In the genomic region with DNA sequence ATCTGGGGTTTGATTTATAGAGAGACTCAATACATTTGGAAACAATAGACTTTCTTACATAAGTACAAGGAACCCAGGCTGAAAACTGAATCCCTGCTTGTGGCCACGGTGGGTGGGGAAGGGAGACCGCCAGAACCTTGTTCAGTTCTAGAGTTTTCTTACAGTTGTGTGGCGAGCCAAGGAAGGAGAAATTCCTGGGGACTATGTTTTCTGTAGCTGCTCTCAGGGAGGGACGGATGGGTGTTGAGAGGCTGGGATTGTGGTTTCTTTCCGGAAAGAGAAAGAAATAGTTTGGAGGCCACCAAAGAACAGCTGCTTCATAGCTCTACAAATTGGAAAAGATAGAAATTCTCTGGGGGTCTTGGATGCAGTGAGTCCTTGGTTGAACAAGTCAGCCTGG, we compare ENCODE assay signal across 24 mouse cellular contexts.
A peak's percentile ranks its signal among the peaks of the same experiment; 100 is the strongest.
DNase-seq lines count a peak whose midpoint lies in the region; ATAC-seq and TF ChIP-seq lines count a peak whose summit lies in the region.
"Had no signal": no experiment of that assay in that cellular context is flagged by ENCODE, and none has a peak within 500 bp of the region (broad histone marks: within the 10 kb centered on the region; RNA-seq: fewer than 3 reads in every experiment).

No protein-coding gene starts in this region.

- no peak overlapping the region for H3K4me2 ChIP-seq in embryonic facial prominence, embryonic 13.5 days
- H3K4me2 ChIP-seq in kidney, postnatal 0 days (ENCODE audit: low read length) = no peak overlapping the region
- no peak overlapping the region for H3K4me2 ChIP-seq in midbrain, embryonic 11.5 days
- no peak overlapping the region for H3K4me2 ChIP-seq in midbrain, embryonic 13.5 days (replicated peaks)
- no peak overlapping the region for H3K4me2 ChIP-seq in limb, embryonic 15.5 days
- no peak overlapping the region for H3K4me2 ChIP-seq in forebrain, embryonic 15.5 days (replicated peaks)
- H3K4me2 ChIP-seq: forebrain, embryonic 13.5 days had no signal

- no peak for DNase-seq in embryonic facial prominence, embryonic 10.5 days (ENCODE audit: low spot score)
- DNase-seq in kidney, postnatal 0 days (ENCODE audit: low spot score) = peak; percentile 71
- no peak for DNase-seq in kidney, adult 9 months
- peak; percentile 44 for DNase-seq in midbrain, embryonic 11.5 days (ENCODE audit: low spot score, missing footprints)
- DNase-seq: adrenal gland, adult 8-10 months; adrenal gland, postnatal 14 days; adrenal gland, postnatal 36 days; B cell, adult 2 months; cerebellum, adult 11-12 months; cerebellum, adult 2 months; cerebellum, adult 9-10 months; cerebellum, postnatal 10 days; cerebellum, postnatal 25 days had no signal

- H3K4me3 ChIP-seq in embryonic facial prominence, embryonic 13.5 days = no peak overlapping the region
- no peak overlapping the region for H3K4me3 ChIP-seq in embryonic facial prominence, embryonic 10.5 days
- H3K4me3 ChIP-seq in kidney, postnatal 0 days (replicated peaks; ENCODE audit: low read depth, low read length) = no peak overlapping the region
- H3K4me3 ChIP-seq in midbrain, embryonic 11.5 days (ENCODE audit: low read depth, low read length) = no peak overlapping the region
- no peak overlapping the region for H3K4me3 ChIP-seq in midbrain, embryonic 13.5 days (replicated peaks)
- no peak overlapping the region for H3K4me3 ChIP-seq in limb, embryonic 15.5 days
- no peak overlapping the region for H3K4me3 ChIP-seq in forebrain, embryonic 15.5 days
- H3K4me3 ChIP-seq: forebrain, embryonic 13.5 days had no signal

- H3K4me1 ChIP-seq in embryonic facial prominence, embryonic 13.5 days = peaks cover 42% of the 10 kb centered on the region
- peaks cover 17% of the 10 kb centered on the region for H3K4me1 ChIP-seq in embryonic facial prominence, embryonic 10.5 days
- H3K4me1 ChIP-seq in kidney, postnatal 0 days (replicated peaks; ENCODE audit: insufficient read depth, low read length) = no peaks in the 10 kb centered on the region; the same call in 1 of the 2 replicates
- 0 out of 2 replicates have a peak, but pooled peaks cover 2% of the 10 kb centered on the region for H3K4me1 ChIP-seq in midbrain, embryonic 11.5 days (ENCODE audit: control insufficient read depth, insufficient read depth, low read length)
- H3K4me1 ChIP-seq in midbrain, embryonic 13.5 days (replicated peaks) = peaks cover 1% of the 10 kb centered on the region
- H3K4me1 ChIP-seq in limb, embryonic 15.5 days = peaks cover 40% of the 10 kb centered on the region
- H3K4me1 ChIP-seq in forebrain, embryonic 15.5 days = peaks cover 4% of the 10 kb centered on the region; the same call in 1 of the 2 replicates

- no peaks in the 10 kb centered on the region for H3K27me3 ChIP-seq in embryonic facial prominence, embryonic 13.5 days
- no peaks in the 10 kb centered on the region for H3K27me3 ChIP-seq in embryonic facial prominence, embryonic 10.5 days (replicated peaks; ENCODE audit: low read depth, poor library complexity, severe bottlenecking)
- no peaks in the 10 kb centered on the region for H3K27me3 ChIP-seq in kidney, postnatal 0 days (ENCODE audit: insufficient read depth, low read length)
- no peaks in the 10 kb centered on the region for H3K27me3 ChIP-seq in midbrain, embryonic 11.5 days (ENCODE audit: control insufficient read depth, insufficient read depth, low read length)
- no peaks in the 10 kb centered on the region for H3K27me3 ChIP-seq in midbrain, embryonic 13.5 days
- no peaks in the 10 kb centered on the region for H3K27me3 ChIP-seq in limb, embryonic 15.5 days
- H3K27me3 ChIP-seq in forebrain, embryonic 15.5 days = no peaks in the 10 kb centered on the region
- H3K27me3 ChIP-seq: CH12.LX; forebrain, embryonic 13.5 days; Patski had no signal

- ATAC-seq in embryonic facial prominence, embryonic 13.5 days (ENCODE audit: insufficient number of reproducible peaks, insufficient read depth, low FRiP score, low TSS enrichment, low read depth) = no peak
- ATAC-seq in kidney, postnatal 0 days (replicated peaks; ENCODE audit: low FRiP score, low read depth) = no peak
- ATAC-seq in midbrain, embryonic 11.5 days (ENCODE audit: low FRiP score) = no peak
- no peak for ATAC-seq in midbrain, embryonic 13.5 days
- no peak for ATAC-seq in limb, embryonic 15.5 days (ENCODE audit: insufficient number of reproducible peaks, low FRiP score, low TSS enrichment, low read depth)
- no peak for ATAC-seq in forebrain, embryonic 15.5 days (replicated peaks)
- ATAC-seq: activated CD4-positive, CD25-positive, alpha-beta regulatory T cell, adult 4 months; CD4-positive, CD25-positive, alpha-beta regulatory T cell, adult 4 months; forebrain, embryonic 13.5 days; forebrain, embryonic 16.5 days; Patski had no signal

- 52% methylated on average over 5 of the region's 5 CpGs for WGBS in embryonic facial prominence, embryonic 13.5 days
- 90% methylated on average over 5 of the region's 5 CpGs for WGBS in embryonic facial prominence, embryonic 10.5 days
- 55% methylated on average over 5 of the region's 5 CpGs for WGBS in kidney, postnatal 0 days
- WGBS in midbrain, embryonic 11.5 days = 88% methylated on average over 5 of the region's 5 CpGs
- 92% methylated on average over 5 of the region's 5 CpGs for WGBS in midbrain, embryonic 13.5 days
- 49% methylated on average over 5 of the region's 5 CpGs for WGBS in limb, embryonic 15.5 days
- WGBS in forebrain, embryonic 15.5 days = 91% methylated on average over 5 of the region's 5 CpGs

- H3K9ac ChIP-seq in embryonic facial prominence, embryonic 13.5 days = no peak overlapping the region
- no peak overlapping the region for H3K9ac ChIP-seq in kidney, postnatal 0 days (ENCODE audit: low read depth, low read length)
- H3K9ac ChIP-seq in midbrain, embryonic 11.5 days (ENCODE audit: low read length) = no peak overlapping the region
- no peak overlapping the region for H3K9ac ChIP-seq in midbrain, embryonic 13.5 days (replicated peaks)
- H3K9ac ChIP-seq in limb, embryonic 15.5 days = no peak overlapping the region
- no peak overlapping the region for H3K9ac ChIP-seq in forebrain, embryonic 15.5 days (replicated peaks)
- H3K9ac ChIP-seq: forebrain, embryonic 13.5 days had no signal

- H3K27ac ChIP-seq in embryonic facial prominence, embryonic 13.5 days = peak overlapping the region; percentile 49
- no peak overlapping the region for H3K27ac ChIP-seq in embryonic facial prominence, embryonic 10.5 days (replicated peaks)
- peak overlapping the region; percentile 48; the same call in 1 of the 2 replicates for H3K27ac ChIP-seq in kidney, postnatal 0 days
- H3K27ac ChIP-seq in midbrain, embryonic 11.5 days (ENCODE audit: low read depth, low read length) = no peak overlapping the region
- H3K27ac ChIP-seq in midbrain, embryonic 13.5 days = no peak overlapping the region
- H3K27ac ChIP-seq in limb, embryonic 15.5 days = peak overlapping the region; percentile 54; the same call in 1 of the 2 replicates
- H3K27ac ChIP-seq in forebrain, embryonic 15.5 days (replicated peaks) = no peak overlapping the region
- H3K27ac ChIP-seq: forebrain, embryonic 13.5 days had no signal

- peaks cover 3% of the 10 kb centered on the region; the same call in 1 of the 2 replicates for H3K9me3 ChIP-seq in embryonic facial prominence, embryonic 13.5 days
- peaks cover 13% of the 10 kb centered on the region; the same call in 1 of the 2 replicates for H3K9me3 ChIP-seq in embryonic facial prominence, embryonic 10.5 days
- no peaks in the 10 kb centered on the region for H3K9me3 ChIP-seq in kidney, postnatal 0 days (replicated peaks; ENCODE audit: low read length)
- no peaks in the 10 kb centered on the region; the same call in 1 of the 2 replicates for H3K9me3 ChIP-seq in midbrain, embryonic 11.5 days (ENCODE audit: control insufficient read depth, low read length)
- no peaks in the 10 kb centered on the region; the same call in 1 of the 2 replicates for H3K9me3 ChIP-seq in midbrain, embryonic 13.5 days
- no peaks in the 10 kb centered on the region for H3K9me3 ChIP-seq in limb, embryonic 15.5 days
- no peaks in the 10 kb centered on the region for H3K9me3 ChIP-seq in forebrain, embryonic 15.5 days
- H3K9me3 ChIP-seq: forebrain, embryonic 13.5 days had no signal

- no peak for TF ChIP-seq CTCF in kidney, postnatal 0 days (IDR thresholded peaks at IDR 0.05; ENCODE audit: low read depth)

- H3K36me3 ChIP-seq in embryonic facial prominence, embryonic 13.5 days = no peaks in the 10 kb centered on the region
- 0 out of 2 replicates have a peak, but pooled peaks cover 5% of the 10 kb centered on the region for H3K36me3 ChIP-seq in embryonic facial prominence, embryonic 10.5 days (replicated peaks)
- no peaks in the 10 kb centered on the region for H3K36me3 ChIP-seq in kidney, postnatal 0 days (ENCODE audit: insufficient read depth, low read length)
- no peaks in the 10 kb centered on the region for H3K36me3 ChIP-seq in midbrain, embryonic 11.5 days (ENCODE audit: control insufficient read depth, insufficient read depth, low read length)
- H3K36me3 ChIP-seq in midbrain, embryonic 13.5 days = no peaks in the 10 kb centered on the region; the same call in 1 of the 2 replicates
- no peaks in the 10 kb centered on the region for H3K36me3 ChIP-seq in limb, embryonic 15.5 days
- no peaks in the 10 kb centered on the region for H3K36me3 ChIP-seq in forebrain, embryonic 15.5 days
- H3K36me3 ChIP-seq: G1E had no signal

Comparison
In these comparisons a context has a peak if more than half of its experiments do, and no peak if none do; other contexts are left out.
1. H3K27ac ChIP-seq: peak in embryonic facial prominence, embryonic 13.5 days (single experiment), kidney, postnatal 0 days (single experiment) and limb, embryonic 15.5 days (single experiment); none in embryonic facial prominence, embryonic 10.5 days (single experiment), midbrain, embryonic 11.5 days (single experiment), midbrain, embryonic 13.5 days (single experiment) and forebrain, embryonic 15.5 days (single experiment).
2. DNase-seq: peak in kidney, postnatal 0 days (single experiment) and midbrain, embryonic 11.5 days (single experiment); none in embryonic facial prominence, embryonic 10.5 days (single experiment) and kidney, adult 9 months (single experiment).